Comparison of ENCODE assay signal across 23 mouse cellular contexts in genomic region chr16:38644455-38644854, GRCm38 (mm10).
"Had no signal": no experiment of that assay in that cellular context is flagged by ENCODE, and none has a peak within 500 bp of the region (broad histone marks: within the 10 kb centered on the region; RNA-seq: fewer than 3 reads in every experiment).

No protein-coding gene starts in this region.

- H3K27ac ChIP-seq: kidney, postnatal 0 days; layer of hippocampus, adult 2 months; left cerebral cortex, adult 2 months; limb, embryonic 12.5 days; liver, embryonic 13.5 days; midbrain, embryonic 12.5 days; neural tube, embryonic 12.5 days; neural tube, embryonic 15.5 days; stomach, embryonic 15.5 days had no signal

- ATAC-seq: midbrain, embryonic 16.5 days had no signal

- H3K27me3 ChIP-seq: limb, embryonic 12.5 days; midbrain, embryonic 12.5 days; neural tube, embryonic 12.5 days; neural tube, embryonic 15.5 days; stomach, embryonic 15.5 days had no signal

- H3K9me3 ChIP-seq: limb, embryonic 12.5 days; liver, embryonic 13.5 days; midbrain, embryonic 12.5 days; neural tube, embryonic 12.5 days; neural tube, embryonic 15.5 days; stomach, embryonic 15.5 days had no signal

- H3K4me2 ChIP-seq: limb, embryonic 12.5 days; liver, embryonic 13.5 days; midbrain, embryonic 12.5 days; neural tube, embryonic 12.5 days; neural tube, embryonic 15.5 days; stomach, embryonic 15.5 days had no signal

- H3K4me1 ChIP-seq: liver, embryonic 13.5 days; midbrain, embryonic 12.5 days; neural tube, embryonic 12.5 days had no signal

- H3K36me3 ChIP-seq: limb, embryonic 12.5 days; liver, embryonic 13.5 days; midbrain, embryonic 12.5 days; neural tube, embryonic 12.5 days; neural tube, embryonic 15.5 days had no signal

- H3K4me3 ChIP-seq: layer of hippocampus, adult 2 months; left cerebral cortex, adult 2 months; limb, embryonic 12.5 days; liver, embryonic 13.5 days; midbrain, embryonic 12.5 days; neural tube, embryonic 12.5 days; neural tube, embryonic 15.5 days; stomach, embryonic 15.5 days had no signal

- H3K9ac ChIP-seq: limb, embryonic 12.5 days; liver, embryonic 13.5 days; midbrain, embryonic 12.5 days; neural tube, embryonic 12.5 days; neural tube, embryonic 15.5 days; stomach, embryonic 15.5 days had no signal

- DNase-seq: kidney, adult 11 months; kidney, adult 8-10 months; kidney, postnatal 25 days; layer of hippocampus, adult 9-11 months; layer of hippocampus, postnatal 36 days; liver; liver, embryonic 13.5 days; lung, adult 2 months; lung, postnatal 14 days; lung, postnatal 4 days; retina, postnatal 1 day; right cerebral cortex, postnatal 25 days; spleen, adult 18-20 months; thymus, postnatal 25 days had no signal
